Mouse (Mus musculus) forebrain, embryonic 11.5 days (tissue): ENCODE data around the gene Eci1. TPM values are rescaled to one million over a fixed set of nuclear protein-coding genes. Genes with fewer than 3 reads are reported as not detected.
A peak's percentile ranks its signal among the peaks of the same experiment; 100 is the strongest.

Experiments
- ATAC-seq: fragments of 200-750 bp; cut with Nextera tagmentation; replicated peaks from 2 replicates; pipeline ENCODE4 v1.8.0; 2017; ENCODE audit warnings: moderate TSS enrichment; ENCODE audit not compliant: low FRiP score
- DNase-seq: peaks from one replicate; pipeline ENCODE4 v3.0.0-alpha.2; 2017; ENCODE audit warnings: low spot score
- H3K27ac ChIP-seq: fragments of 300-500 bp; sonication (generic); 2 replicates; pipeline ENCODE4 v1.5.1; 2014; ENCODE audit warnings: low read depth, low read length
- H3K27me3 ChIP-seq: fragments of 300-500 bp; sonication (generic); 2 replicates; pipeline ENCODE4 v1.6.1; 2014; ENCODE audit warnings: mild to moderate bottlenecking, low read length, mixed read lengths; ENCODE audit not compliant: control insufficient read depth, insufficient read depth
- H3K36me3 ChIP-seq: fragments of 300-500 bp; sonication (generic); 2 replicates; pipeline ENCODE4 v1.6.1; 2014; ENCODE audit warnings: mild to moderate bottlenecking, low read length, moderate library complexity, mixed read lengths; ENCODE audit not compliant: control insufficient read depth, insufficient read depth
- H3K4me1 ChIP-seq: fragments of 300-500 bp; sonication (generic); replicated peaks from 2 replicates; pipeline ENCODE4 v1.6.1; 2014; ENCODE audit warnings: low read length, mixed read lengths; ENCODE audit not compliant: control insufficient read depth, insufficient read depth
- H3K4me2 ChIP-seq: fragments of 300-500 bp; sonication (generic); 2 replicates; pipeline ENCODE4 v1.6.1; 2014; ENCODE audit warnings: low read depth, mild to moderate bottlenecking, low read length, moderate library complexity, mixed read lengths; ENCODE audit not compliant: severe bottlenecking
- H3K4me3 ChIP-seq: fragments of 300-500 bp; sonication (generic); 2 replicates; pipeline ENCODE4 v1.5.1; 2014; ENCODE audit warnings: low read depth, low read length
- H3K9ac ChIP-seq: fragments of 300-500 bp; sonication (generic); 2 replicates; pipeline ENCODE4 v1.6.1; 2014; ENCODE audit warnings: low read length
- H3K9me3 ChIP-seq: fragments of 300-500 bp; sonication (generic); 2 replicates; pipeline ENCODE4 v1.6.1; 2016; ENCODE audit warnings: low read length, mixed read lengths; ENCODE audit not compliant: control insufficient read depth
- WGBS: fragments of 180-500 bp; shearing (Covaris S2); extraction: QIAGEN DNeasy Blood & Tissue Kit; methylation state at CpG from one replicate; pipeline ENCODE4 v1.1.7; 2014; 5-methylcytosine and 5-hydroxymethylcytosine counted together
- polyA plus RNA-seq: library from polyadenylated mRNA; unstranded; fragments of >200 nt; fragmentation: Nextera tagmentation; extraction: Ambion mirVana; gene quantifications from 2 replicates; pipeline ENCODE4 v1.2.1, GENCODE M21; 2014

Gene Eci1
- polyA plus RNA-seq, 1 experiment from 2014 or later: 68.7 TPM

DNA sequence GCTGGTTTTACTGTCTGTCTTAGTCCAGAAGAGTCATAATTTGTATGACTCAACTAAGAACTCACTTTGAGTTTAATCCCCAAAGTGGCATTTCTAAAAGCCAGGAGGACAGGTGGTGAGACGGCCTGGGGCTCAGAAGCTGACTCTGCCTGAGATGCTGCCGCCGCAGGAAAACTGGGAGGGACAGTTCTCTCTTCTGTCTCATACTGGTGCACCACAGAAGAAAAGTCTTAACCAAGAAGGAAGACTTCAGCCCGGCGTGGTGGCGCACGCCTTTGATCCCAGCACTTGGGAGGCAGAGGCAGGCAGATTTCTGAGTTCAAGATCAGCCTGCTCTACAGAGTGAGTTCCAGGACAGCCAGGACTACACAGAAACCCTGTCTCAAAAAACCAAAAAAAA is 536 bp upstream of the Eci1 start:
- Histone ChIP-seq H3K9me3 (no peaks in the 10 kb centered on the region), H3K4me2 (peak overlapping the region; percentile 67; the same call in 1 of the 2 replicates), H3K27me3 (no peaks in the 10 kb centered on the region), H3K4me3 (no peak overlapping the region), H3K4me1 (peaks cover 2% of the 10 kb centered on the region), H3K9ac (no peak overlapping the region), H3K36me3 (peaks cover 18% of the 10 kb centered on the region), H3K27ac (no peak overlapping the region)
- no peak for DNase-seq
- 0 out of 2 replicates have a peak, but pooled peaks have one; percentile 1 for ATAC-seq
- WGBS: 94% methylated on average over 7 of the region's 7 CpGs

DNA sequence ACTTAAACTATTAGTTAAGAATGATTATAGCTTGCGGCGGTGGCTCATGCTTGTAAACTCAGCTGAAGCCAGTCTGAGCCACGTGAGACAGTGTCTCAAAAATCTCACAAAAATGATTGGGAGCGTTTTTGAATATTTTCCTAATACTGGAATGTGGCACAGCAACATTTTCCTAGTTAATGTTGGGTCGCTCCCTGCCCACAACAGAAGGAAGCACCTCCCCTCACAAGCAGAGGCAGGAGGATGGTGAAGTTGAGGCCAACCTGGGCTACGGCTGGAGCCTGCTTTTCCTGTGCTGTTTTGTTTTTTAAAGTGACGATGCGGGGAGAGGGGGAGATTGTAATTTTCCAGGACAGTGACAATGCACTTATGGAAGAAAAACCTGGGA is 723 bp downstream of the Eci1 start:
- Histone ChIP-seq H3K4me1 (peaks cover 2% of the 10 kb centered on the region), H3K27ac (peak overlapping the region; percentile 87), H3K4me3 (peak overlapping the region; percentile 71), H3K9ac (peak overlapping the region; percentile 90), H3K4me2 (peak overlapping the region; percentile 67), H3K36me3 (peaks cover 16% of the 10 kb centered on the region), H3K9me3 (no peaks in the 10 kb centered on the region), H3K27me3 (no peaks in the 10 kb centered on the region)
- ATAC-seq (no peak), DNase-seq (no peak)
- WGBS: 7% methylated on average over 8 of the region's 8 CpGs

DNA sequence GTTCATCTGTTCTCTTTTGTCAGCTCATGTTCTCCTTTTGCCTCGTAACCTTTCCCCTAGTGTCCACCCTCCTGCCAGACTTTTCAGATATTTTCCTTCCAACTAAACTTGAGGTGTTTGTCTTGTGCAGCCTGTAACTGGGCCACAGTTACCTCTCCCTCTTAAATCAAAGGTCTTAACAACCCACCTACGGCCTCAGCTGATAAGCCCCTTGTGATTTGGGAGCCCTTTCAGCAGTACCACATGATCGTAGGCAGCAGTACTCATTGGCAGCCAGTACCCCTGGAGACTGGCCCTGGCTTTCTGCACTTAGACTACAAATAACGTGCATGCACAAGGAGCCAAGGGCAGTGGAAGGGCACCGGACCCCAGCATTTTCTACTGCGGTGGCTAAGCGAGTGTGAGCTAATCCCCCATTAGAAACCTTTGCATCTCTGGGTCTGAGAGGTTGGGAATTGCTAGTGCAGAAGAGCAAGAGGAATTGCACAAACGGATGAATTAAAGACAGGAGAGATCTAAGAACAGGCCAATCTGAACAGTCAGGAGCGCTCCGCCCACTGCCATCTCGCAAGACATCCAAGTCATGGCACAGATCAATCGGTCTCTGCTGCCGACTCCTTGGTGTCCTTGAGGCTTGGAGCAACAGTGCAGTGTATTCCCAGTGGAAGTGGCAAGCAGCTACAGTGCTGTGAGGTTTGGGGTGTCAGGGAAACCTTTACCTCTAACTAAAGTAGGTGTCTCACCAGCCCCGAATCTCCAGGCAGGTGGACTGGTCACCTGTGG is 3.0 kb downstream of the Eci1 start:
- Histone ChIP-seq H3K4me1 (peaks cover 2% of the 10 kb centered on the region), H3K4me2 (no peak overlapping the region), H3K36me3 (peaks cover 4% of the 10 kb centered on the region; the same call in 1 of the 2 replicates), H3K27me3 (no peaks in the 10 kb centered on the region), H3K9me3 (no peaks in the 10 kb centered on the region), H3K9ac (no peak overlapping the region), H3K27ac (no peak overlapping the region), H3K4me3 (no peak overlapping the region)
- WGBS: 88% methylated on average over 14 of the region's 14 CpGs
- ATAC-seq (no peak), DNase-seq (no peak)

DNA sequence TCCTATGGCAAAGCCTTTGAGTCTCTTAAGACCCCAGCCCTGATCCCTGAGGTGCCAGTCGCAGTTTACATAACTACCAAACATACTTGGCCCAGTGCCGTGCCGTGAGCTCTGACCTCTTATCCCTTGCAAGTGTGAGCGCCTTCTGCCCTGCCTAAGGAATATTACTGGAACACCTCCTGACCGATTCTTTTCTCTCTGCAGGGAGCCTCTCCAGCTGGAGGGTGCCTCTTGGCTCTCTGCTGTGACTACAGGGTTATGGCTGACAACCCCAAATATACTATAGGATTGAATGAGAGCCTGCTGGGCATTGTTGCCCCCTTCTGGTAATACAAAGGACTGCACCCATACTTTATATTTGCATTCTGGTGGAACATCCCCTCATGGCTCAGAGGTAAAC is 10.6 kb downstream of the Eci1 start:
- WGBS: 77% methylated on average over 5 of the region's 5 CpGs
- DNase-seq: no peak
- Histone ChIP-seq H3K27me3 (no peaks in the 10 kb centered on the region), H3K9ac (no peak overlapping the region), H3K4me2 (no peak overlapping the region), H3K27ac (no peak overlapping the region), H3K9me3 (no peaks in the 10 kb centered on the region), H3K4me1 (no peaks in the 10 kb centered on the region), H3K4me3 (no peak overlapping the region), H3K36me3 (peaks cover 5% of the 10 kb centered on the region; the same call in 1 of the 2 replicates)
- ATAC-seq: 0 out of 2 replicates have a peak, but pooled peaks have one; percentile 36

DNA sequence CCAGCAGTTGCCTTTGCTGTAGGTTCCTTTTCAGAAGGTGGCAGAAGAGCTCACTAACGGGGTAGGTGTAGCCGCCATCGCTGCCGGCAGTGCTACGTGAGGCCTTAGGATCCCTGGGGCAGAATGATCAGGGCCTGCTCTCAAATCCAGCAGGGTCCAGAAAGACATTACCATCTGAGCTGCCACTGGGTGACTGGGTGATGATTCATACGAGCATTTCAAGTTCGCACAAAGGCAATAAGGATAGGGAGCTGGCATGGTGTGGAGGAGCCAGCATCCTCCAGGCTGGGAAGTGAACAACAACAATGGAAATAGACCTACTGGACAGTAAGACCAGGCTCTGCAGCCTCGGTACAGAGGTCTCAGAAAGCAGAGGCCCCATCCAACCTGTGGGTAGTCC is 13.9 kb downstream of the Eci1 start:
- H3K9me3 ChIP-seq: no peaks in the 10 kb centered on the region
- no peaks in the 10 kb centered on the region for H3K4me1 ChIP-seq
- peaks cover 15% of the 10 kb centered on the region for H3K36me3 ChIP-seq
- no peak overlapping the region for H3K4me3 ChIP-seq
- no peak for ATAC-seq
- H3K27me3 ChIP-seq: no peaks in the 10 kb centered on the region
- no peak for DNase-seq
- H3K27ac ChIP-seq: no peak overlapping the region
- H3K9ac ChIP-seq: no peak overlapping the region
- WGBS: 93% methylated on average over 8 of the region's 8 CpGs
- no peak overlapping the region for H3K4me2 ChIP-seq

DNA sequence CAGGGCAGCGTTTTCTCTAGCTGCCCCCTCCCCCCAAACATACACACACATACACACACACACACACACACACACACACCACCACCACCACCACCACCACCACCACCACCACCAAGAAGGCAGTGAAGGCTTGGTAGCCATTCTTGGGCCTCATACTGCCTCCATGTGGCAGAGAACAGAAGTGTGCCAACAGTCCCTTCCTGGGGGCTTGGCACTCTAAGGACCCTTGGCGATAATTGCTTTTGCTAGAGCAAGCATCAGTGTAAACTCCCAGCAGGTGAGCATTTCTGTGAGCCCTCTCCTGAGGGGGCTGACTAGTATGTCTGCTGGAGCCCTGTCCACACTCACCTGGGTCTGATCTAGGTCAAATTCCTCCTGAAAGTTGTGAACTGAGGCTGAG is 14.7 kb downstream of the Eci1 start:
- no peak overlapping the region for H3K4me2 ChIP-seq
- H3K4me1 ChIP-seq: no peaks in the 10 kb centered on the region
- H3K36me3 ChIP-seq: peaks cover 15% of the 10 kb centered on the region
- DNase-seq (no peak), ATAC-seq (no peak)
- WGBS: 70% methylated on average over 2 of the region's 2 CpGs
- H3K9ac ChIP-seq: no peak overlapping the region
- H3K27me3 ChIP-seq: no peaks in the 10 kb centered on the region
- no peak overlapping the region for H3K27ac ChIP-seq
- no peak overlapping the region for H3K4me3 ChIP-seq
- H3K9me3 ChIP-seq: no peaks in the 10 kb centered on the region

DNA sequence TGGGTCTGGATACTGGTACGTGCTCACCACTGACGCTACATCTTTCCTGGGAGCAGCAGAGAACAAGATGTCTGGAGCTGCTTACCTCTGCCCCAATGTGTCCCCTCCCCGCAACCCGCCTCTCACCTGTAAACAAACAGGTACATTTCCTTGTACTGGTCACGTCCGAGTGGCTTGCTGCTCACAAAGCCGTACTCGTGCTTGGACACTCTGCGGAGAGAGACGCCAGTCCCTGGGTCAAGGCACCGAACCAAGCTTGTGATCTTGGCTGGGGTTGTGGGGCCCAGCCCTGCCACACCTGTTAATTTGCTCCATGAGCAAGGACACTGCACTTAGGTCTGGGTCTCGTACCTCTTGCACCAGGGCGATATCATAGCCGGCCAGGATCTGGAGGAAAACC is 15.7 kb downstream of the Eci1 start:
- H3K9me3 ChIP-seq: no peaks in the 10 kb centered on the region
- H3K4me2 ChIP-seq: no peak overlapping the region
- no peak for ATAC-seq
- peaks cover 15% of the 10 kb centered on the region for H3K36me3 ChIP-seq
- WGBS: 91% methylated on average over 14 of the region's 14 CpGs
- DNase-seq: no peak
- H3K27ac ChIP-seq: no peak overlapping the region
- H3K4me3 ChIP-seq: no peak overlapping the region
- H3K4me1 ChIP-seq: no peaks in the 10 kb centered on the region
- H3K27me3 ChIP-seq: no peaks in the 10 kb centered on the region
- H3K9ac ChIP-seq: no peak overlapping the region

DNA sequence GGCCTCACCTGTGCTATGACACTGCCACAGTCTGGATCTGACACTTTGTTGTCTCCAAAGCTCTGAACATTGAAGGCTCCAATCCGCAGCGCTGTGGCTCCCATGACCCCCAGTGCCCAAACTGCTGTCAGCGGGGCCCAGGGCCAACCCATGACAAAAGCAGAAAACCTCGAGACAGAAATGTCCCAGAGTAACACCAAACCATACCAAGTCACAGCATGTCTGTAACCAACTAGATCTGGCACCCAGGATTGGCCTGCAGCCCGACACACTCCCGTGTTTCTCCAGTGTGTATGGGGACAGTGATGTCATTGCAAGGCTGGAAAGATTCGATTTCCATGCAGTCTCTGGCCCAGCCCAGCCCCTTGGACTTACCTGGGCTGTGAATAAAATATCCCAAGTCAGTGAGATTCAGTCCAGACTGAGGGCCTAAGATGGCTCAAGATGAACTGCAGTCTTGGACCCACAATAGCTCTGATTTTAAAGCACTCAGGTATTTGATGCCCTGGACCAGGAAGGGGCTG is 16.3 kb downstream of the Eci1 start, which contains the start of gene Dnase1l2:
Gene Dnase1l2, minus strand, starts transcription at position 474 of the 524 bp plus-strand sequence.
- Histone ChIP-seq H3K9me3 (no peaks in the 10 kb centered on the region), H3K4me1 (no peaks in the 10 kb centered on the region), H3K27ac (no peak within 1 kb of the TSS), H3K9ac (no peak within 1 kb of the TSS), H3K4me3 (no peak within 1 kb of the TSS), H3K36me3 (peaks cover 15% of the 10 kb centered on the region), H3K4me2 (no peak within 1 kb of the TSS), H3K27me3 (no peaks in the 10 kb centered on the region)
- ATAC-seq (no peak), DNase-seq (no peak)
- 81% methylated on average over 7 of the region's 7 CpGs for WGBS

DNA sequence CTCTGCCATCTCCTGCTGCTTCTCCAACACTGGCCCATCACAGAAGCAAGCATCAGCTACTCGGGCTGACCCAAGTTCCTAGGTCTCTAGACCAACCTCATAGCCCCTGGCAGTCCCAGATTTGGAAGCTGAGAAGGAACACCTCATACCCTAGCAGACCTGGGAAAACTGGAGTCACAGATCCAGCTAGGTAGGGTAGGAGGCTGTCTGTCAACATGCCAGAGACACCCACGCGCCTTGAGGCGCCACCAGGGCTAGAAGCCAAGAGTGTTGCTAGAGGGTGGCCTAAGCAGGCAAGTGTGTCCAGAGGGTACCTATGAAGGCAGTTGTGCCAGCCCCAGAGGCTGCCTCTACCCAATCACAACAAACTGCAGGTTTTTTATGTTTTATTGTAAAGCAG is 17.0 kb downstream of the Eci1 start:
- Histone ChIP-seq H3K9ac (no peak overlapping the region), H3K27ac (no peak overlapping the region), H3K9me3 (no peaks in the 10 kb centered on the region), H3K4me1 (no peaks in the 10 kb centered on the region), H3K4me2 (no peak overlapping the region), H3K4me3 (no peak overlapping the region), H3K27me3 (no peaks in the 10 kb centered on the region), H3K36me3 (peaks cover 15% of the 10 kb centered on the region)
- DNase-seq: no peak
- WGBS: 95% methylated on average over 4 of the region's 4 CpGs
- ATAC-seq: no peak
